Mouse (Mus musculus) inflammation-experienced regulatory T-cells, adult 6 months (primary cell): ENCODE measurements around the gene Smndc1. TPM values are rescaled to one million over a fixed set of nuclear protein-coding genes. Genes with fewer than 3 reads are reported as not detected.

Source experiments
- ATAC-seq: one replicate; pipeline ENCODE4 v1.8.0; 2017
- polyA plus RNA-seq, 3 experiments: library from polyadenylated mRNA; unstranded; fragments of 100-300 nt; shearing (Covaris generic); gene quantifications; one replicate each; pipeline ENCODE4 v1.2.1; 2017

Smndc1 gene
- polyA plus RNA-seq: 10 to 100 TPM; 30.1 to 38.6 (median 34.9) TPM

DNA sequence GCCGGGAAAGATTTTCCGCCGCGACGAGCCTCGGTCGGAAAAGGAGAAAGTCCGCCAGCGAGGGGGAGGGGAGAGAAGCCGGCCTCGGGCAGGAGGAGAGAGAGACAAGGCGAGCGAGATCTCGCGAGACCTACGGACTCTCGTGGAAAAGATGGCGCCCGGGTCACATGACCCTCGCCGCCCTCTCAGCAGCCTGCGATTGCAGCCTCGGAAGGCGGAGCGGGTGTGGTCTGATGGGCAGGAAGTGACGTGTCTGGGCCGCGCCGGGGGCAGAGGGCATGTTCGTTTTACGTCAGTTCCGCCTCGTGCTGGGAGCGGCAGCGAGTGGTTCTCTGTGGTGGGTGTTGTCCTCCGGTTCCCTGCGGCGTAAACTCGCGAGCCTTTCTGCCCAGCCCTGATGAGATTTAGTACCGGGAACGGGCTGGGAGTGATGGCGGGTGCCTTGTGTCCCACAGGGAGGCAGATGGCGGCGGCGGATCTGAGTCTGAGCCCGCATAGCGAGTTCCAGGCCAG lies at the start of gene Smndc1:
Gene Smndc1, minus strand, starts transcription at position 84 of the 513 bp plus-strand sequence.
- peak; percentile 93 for ATAC-seq

DNA sequence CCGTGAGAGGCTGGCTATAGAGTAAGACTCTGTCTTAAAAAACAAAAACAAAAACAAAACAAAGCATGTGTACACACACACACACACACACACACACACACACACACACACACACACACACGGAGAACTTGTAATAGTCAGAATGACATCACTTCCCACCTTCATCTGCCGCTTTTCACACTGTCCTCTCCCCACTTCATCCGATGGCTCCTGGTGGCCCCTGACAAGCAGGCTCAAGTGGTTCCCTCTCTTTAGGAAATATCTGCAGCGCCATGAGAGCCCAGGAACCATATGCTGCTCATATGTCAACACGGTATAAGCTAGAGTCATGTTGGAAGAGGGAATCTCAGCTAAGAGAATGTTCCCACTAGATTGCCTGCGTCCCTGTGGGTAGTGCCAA lies 49.0 kb upstream of the Smndc1 start:
- no peak for ATAC-seq

DNA sequence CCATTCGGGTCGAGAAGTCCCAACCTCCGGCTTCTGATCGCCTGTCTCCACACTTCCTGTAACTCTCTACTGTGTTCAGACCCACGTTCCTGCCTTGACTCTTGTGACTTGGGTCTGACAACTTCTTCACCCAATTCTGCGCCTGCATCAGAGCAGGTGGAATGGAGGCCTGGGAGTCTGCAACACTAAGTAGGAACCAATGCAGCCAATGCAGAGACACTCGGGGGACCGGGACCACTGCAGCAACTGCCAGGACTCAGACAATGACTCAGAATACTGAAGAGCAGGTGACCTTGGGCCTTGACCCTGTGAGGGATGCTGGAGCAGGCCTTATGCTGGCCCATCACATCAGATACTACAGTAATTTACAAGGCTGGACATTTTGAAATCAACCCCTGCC lies 47.6 kb upstream of the Smndc1 start:
- no peak for ATAC-seq

DNA sequence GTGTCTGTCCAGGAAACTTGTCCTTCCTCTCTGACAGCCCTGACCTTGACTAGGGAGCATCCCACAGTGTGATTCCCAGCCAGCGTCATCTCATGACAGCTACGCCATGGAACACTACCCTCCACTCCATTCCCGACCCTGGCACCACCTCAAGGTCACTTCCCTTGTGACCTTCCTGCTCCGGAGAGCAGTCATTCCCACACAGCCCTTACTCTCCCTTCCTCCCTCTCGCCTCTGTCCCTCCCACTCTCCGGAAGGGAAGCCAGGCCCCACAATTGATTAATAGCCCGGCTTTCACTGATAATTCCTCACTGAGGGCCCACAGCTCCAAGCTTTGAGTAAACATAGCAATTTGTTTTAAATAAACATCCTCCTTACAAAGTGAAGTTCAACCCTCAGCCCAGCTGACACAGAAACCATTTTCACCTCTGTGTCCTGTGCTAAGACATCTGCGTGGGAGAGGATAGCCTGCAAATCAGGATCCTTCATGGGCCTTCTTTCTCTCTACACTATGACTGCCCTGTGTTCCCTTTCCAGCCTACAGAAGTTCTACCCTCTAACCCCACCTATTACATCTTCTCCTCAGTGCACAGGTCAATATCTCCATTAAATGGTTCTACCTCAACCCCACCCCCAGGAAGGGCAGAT lies 47.1 kb upstream of the Smndc1 start:
- ATAC-seq: no peak

DNA sequence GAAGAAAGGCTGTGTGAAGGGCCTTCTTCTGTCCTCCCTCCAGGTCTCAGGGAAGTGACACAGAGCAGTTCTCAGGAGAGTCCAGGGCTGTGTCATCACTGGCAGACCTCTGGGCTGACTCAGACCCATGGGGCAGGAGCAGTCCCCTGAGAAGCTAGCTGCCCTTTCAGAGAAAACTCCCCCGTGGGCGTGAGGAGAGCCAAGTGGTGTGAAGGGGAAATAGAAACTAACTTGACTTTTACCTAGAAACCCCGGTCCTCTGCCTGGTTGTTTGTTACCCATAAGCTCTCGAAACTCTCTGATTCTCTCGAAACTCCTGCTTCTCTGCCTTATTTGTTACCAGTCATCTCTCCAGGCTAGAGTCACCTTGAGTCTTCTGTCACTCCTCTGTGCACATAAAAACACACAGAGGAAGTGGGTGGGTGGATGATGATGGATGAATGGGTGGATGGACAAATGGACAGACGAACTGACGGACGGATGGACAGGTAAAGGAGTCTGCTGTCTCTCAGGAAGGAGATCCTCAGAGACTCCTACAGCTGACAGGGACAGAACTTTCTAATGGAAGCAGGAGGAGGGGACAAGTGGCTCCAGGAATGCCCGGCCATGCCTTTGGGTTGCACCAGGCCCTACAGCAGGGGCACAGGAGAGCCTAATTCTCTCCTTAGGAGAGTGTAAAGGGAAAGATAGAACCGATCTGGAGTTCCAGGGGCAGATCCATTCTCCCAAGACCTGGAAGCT lies 43.7 kb upstream of the Smndc1 start:
- peak; percentile 84 for ATAC-seq

DNA sequence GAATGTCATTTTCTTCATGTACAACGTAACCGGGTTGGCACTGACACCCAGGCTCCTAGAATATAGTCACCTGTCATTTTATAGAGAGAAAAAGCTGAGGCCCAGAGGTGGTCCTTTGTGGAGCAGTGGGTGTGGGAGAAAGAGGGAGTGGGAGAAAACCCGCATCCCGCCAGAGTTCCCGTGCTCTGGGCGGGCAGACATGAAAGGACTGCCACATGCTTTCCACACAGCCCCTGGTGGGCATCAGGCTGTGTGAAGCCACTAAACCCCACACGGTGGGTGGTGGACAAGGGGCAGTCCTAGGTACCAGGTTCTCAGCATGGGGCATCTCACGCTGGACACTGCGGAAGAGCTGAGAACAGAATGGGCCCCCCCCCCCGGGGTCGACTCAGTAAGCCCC lies 40.6 kb upstream of the Smndc1 start:
- no peak for ATAC-seq

DNA sequence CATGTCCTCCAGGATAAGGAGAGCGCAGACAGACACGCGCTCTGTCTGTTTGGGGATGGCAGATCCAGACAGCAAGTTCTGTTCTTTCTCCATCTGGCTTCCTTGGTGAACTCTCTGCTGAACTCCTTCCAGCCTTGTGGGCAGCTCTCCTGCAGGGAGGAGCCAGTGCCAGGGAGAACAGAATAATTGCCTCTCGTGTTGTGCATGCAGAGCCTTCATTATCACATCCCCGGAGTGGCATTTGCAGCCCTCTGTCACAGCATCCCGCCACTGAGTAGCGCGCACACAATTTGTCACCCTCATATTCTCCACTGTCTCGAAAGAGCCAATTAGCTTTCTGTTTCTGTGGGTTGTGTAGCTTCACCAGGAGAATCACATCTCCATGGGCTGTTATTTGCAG lies 40.0 kb upstream of the Smndc1 start:
- ATAC-seq: no peak

DNA sequence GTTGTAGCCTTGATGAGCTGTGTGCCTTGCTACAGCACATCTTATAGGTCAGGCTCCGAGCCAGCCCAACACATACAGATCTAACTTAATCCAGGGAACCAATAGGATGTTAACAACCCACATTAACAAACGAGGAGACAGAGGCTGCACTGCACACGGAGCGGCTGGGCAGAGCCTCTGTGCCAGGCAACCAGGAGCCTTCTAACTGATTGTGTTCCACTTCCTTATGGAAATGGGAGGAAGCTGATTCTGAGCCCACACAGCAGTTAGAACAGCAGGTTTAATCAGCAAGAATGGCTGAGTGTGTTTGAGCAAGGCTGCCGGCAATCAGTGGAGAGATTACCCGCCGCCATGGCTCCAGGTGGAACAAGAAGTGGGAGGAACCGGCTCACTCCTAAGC lies 37.4 kb upstream of the Smndc1 start:
- ATAC-seq: no peak

DNA sequence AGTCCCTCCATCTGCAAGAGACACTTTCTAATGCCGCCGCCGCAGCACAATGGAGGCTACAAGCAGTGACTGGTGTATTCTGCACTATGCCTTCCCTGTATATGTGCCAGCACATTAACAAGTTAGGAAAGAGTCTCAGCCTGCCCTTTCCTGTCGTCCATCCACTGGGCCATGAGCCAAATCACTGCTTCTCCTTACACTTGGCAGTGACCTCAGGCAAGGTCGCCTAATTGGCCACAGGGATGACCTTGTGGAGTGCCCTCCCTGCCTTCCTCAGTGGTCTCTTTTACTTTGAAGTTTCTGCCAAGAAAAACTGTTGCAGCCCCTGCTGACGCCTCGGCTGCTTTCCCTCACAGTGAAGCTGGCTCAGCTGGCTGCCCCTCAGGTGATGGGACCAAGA lies 37.0 kb upstream of the Smndc1 start:
- no peak for ATAC-seq

DNA sequence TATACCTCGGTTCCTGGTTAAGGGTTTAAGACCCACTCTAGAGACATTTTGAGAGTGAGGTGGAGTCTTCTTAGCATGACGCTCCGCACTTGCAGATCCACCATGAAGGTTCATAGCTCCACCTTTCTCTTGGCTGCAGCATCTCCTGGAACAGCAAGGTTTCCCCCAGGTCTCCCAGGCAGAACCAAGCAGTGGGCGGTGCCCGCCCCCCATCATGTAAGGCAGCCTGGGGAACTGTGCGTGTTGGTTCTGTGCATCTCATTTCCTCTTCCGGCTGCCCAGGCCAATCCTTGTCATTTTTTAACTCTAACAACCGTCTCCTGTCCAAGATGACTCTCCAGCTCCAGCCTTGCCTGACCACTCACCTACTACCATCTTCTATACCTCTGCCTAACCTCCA lies 35.4 kb upstream of the Smndc1 start:
- ATAC-seq: no peak

DNA sequence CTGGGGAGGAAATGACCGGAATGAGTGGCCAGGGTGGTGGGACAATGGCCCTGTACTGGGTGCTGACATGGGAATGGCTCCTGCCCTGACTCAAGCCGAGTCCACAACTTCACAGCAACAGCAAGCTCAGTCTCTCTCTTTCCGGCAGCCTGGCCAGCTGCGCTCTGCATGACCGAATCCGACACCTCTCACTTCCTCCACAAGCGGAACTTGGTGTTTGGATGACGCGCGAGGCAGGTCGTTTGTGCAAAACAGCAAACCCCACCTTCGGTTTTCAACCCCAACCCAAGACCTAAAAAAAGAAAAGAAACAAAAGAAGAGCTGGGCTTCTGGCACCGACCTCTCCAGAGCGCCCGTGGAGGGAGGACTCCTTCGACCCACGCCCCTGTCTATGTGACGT lies 34.3 kb upstream of the Smndc1 start:
- peak; percentile 62 for ATAC-seq

DNA sequence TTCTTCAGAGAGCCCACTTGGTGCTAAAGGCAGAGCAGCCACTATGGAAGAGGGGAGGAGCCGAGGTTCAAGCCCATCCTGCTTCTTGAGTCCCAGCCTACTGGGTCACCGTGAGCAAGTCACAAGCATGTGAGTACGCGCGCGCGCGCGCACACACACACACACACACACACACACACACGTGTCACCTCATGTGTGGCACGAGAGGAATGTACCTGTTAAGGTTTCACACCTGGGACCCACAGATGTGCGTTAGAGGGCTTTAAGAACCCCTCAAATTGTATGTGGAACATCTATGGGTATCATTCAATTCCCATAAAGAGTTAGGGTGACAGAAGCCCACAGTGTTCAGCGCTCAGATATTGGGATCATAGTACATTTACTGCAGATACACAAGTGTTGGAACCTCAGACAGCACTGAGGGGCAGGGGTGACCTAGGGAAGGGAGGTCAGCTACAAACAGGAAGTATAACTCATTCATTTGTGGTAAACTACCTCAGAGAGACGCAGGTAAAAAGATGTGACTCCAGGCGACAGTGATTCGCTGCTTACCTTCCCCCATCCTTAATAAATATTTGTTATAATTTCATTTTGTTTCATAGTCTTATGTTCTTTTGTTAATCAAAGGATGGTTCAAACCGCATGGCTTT lies 33.6 kb upstream of the Smndc1 start:
- ATAC-seq: peak; percentile 16

DNA sequence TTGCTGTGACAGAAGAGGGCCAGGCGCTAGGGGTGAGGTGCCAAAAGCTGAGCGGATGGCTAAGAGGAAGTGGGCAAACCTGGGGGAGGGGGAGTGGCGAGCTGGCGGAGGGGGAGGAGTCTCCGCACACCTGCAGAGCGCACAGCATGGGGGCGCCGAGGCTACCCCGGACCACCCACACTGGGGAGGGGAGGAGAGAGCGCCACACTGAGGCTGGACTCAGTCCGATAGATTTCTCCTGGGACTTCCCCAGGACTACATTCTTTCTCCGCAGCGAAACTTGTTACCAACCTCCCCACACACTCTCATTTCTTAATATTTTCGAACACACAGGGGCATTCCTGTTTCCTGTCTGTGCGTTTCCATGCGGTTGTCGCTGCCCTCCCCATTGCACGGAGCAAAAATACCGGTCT lies 33.0 kb upstream of the Smndc1 start:
- ATAC-seq: peak; percentile 30

DNA sequence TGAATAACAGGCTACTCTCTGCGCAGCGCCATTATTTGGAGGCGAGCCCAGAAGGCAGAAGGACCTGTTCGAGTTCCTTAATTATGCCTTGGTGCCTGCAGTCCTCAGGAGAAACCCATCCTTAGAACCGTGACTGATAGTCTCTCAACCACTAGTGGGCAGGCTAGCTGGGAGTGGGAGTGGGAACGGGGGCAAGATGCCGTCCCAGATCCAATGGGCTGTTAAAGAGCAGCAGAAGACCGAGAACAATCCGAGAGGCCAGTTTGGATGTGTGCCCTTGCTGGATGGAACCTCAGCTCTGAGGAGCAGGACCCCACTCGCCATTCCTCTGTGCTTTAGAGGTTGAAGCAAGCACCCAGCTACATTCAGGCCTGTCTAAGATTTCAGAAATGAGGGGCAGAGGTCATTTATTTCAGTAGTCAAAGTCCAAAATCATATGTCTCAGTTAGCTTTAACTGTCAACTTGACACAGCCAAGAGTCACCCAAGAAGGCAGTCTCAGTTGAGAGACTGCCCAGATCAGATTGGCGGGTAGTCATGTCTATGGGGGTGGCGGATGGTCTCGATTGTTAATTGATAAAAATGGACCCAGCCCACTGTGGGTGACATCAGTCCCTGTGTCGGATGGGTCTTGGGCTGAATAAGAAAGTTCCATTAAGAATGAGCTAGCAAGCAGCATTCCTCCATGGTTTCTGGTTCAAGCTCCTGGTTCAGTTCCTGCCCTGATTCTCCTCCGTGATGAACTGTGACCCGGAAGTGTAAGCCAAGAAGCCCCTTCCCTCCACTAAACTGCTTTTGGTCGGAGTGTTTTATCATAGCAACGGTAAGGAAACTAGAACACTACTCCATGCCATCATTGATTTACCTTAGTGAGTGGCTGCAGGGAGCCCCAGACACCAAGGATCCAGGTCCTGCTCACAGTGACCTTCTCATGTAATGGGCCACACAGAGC lies 32.3 kb upstream of the Smndc1 start:
- no peak for ATAC-seq

DNA sequence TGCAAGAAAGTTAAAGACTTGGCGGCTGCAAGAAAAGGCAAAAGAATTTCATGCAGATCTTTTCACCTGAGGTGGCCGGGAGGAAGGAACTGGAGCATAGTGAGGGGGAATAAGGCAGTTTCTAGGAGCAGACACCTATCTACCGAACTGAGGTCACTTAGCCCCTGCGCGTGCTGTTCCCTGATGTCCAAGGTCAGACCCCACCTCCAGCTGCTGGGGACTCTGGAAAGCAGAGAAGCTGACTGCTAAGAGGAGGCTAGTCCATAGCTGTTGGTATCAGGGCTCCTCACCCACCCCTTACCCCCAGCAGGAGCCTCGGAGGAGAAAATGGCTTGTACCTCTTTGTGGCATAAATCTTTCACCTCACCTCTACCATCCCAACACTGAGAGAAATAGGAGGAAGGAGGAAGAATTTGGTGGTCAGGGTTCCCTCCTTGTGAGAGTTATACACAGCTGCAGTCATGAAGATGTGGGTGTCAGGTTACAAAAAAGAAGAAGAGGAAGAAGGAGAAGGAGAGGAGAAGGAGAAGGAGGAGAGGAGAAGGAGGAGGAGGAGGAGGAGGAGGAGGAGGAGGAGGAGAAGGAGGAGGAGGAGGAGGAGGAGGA lies 31.3 kb upstream of the Smndc1 start:
- ATAC-seq: no peak

DNA sequence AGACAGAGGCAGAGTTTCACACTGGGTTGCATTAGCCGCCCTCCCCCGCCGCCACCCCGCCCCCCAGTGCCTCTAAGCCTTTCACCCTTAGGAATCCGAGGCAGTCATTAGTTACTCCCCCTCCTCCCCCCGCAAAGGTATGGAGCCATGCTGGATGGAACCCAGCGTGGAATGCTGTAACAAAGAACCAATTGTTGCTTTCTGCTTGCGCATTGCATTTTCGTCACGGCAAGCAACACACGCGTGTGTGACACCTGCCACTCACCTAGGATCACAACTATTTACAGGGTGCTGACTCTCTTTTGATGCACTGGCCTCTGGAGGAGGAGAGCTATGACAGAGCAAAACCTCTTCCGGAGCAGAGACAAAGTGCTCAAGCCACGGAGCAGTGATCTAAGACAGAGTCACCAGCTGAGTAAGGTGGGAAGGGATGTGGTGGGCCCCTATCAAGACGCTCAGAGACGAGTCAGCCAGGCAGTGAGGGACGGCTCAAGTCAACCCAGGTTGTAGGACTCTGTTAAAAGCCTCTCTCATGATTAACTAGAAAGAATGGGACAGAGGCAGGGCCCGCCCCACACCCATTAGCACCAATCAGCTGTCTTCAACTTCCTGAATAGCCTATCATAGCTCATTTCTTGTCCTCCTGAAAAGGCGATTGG lies 30.7 kb upstream of the Smndc1 start:
- peak; percentile 66 for ATAC-seq

DNA sequence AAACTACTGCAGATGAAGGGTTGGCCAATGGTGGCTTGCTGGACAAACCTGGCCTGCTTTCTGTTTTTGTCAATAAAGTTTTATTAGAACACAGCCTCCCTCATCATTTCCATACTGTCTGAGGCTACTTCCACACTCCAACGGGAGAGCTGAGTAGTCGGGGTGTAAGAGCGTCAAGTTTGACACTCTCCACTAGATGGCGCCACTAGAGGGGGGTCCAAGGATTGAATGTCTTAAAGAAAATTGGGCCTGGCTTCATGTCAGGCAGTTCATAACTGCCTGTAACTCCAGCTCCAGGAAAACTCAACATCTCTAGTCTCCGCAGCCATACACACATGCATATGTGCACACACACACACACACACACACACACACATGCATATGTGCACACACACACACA lies 29.5 kb upstream of the Smndc1 start:
- no peak for ATAC-seq

DNA sequence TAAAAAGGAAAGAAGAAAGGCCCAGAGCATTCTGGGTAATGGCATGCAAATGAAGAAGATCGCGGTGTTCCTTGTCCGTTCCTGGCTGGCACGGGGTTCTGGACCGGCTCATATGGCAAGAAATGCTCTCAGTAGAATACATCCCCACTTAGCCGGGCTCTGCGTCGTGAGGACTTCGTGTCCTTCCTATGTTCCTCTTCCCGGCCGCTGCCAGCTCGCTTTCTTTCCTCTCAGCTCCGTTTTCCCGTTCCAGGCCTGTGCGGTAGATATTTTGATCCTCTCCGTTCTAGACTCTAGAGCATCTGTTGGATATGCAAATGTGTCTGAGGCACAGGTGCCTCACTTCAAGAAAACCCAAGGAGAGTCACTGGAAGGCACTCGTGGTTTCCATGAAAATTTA lies 24.8 kb upstream of the Smndc1 start:
- no peak for ATAC-seq

DNA sequence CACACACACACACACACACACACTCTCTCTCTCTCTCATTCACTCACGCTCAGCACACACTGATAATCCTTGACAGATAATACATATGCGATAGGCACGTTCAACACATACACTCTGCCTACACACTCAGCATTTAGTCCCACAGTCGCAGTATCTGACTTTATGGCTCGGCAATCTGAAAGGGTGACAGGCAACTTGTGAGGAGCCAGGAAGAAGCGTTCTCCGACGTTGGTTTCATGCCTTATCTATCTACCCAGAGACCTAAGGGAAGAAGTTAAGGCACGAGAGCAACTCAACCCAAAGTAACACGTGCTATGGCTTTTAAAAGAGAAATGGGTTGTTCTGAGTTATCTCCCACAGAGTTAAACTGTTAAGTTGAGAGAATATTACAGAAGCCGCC lies 24.3 kb upstream of the Smndc1 start:
- ATAC-seq: no peak

DNA sequence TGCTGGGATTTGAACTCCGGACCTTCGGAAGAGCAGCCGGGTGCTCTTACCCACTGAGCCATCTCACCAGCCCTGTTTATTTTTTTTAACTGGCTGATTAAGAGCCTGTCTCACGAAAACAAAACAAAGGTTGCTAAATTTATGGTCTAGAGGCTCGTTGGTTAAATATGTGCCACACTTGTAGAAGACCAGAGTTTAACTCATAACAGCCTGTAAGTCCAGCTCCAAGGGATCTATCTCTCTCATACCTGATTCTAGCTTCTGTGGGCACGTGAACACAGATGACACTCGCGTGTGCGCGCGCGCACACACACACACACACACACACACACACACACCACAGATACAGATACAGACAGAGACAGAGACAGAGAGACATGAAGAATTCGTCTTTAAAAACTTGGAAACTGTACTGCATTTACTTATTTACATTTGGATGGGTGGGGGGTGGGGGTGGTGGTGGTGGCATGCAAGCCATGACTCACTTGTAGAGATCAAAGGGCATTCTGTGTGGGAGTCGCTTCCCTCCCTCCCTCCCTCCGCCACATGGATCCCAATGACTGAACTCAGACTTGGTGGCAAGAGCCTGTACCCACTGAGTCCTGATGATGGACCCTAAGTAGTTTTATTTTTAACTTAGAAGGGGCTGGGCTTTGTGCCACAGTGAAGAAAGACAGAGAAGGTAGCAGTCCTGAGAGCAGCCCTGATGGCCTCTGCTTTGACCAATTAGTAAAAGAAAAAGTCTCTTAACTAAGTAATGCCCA lies 23.4 kb upstream of the Smndc1 start:
- no peak for ATAC-seq
